Mouse (Mus musculus): ENCODE measurements at regions not wholly inside any gene's neighbourhood (a gene's known extent, or its start where the extent isn't known, plus 50 kb on each side); places are given as distances from the start of the nearest gene placed in this dataset.

DNA sequence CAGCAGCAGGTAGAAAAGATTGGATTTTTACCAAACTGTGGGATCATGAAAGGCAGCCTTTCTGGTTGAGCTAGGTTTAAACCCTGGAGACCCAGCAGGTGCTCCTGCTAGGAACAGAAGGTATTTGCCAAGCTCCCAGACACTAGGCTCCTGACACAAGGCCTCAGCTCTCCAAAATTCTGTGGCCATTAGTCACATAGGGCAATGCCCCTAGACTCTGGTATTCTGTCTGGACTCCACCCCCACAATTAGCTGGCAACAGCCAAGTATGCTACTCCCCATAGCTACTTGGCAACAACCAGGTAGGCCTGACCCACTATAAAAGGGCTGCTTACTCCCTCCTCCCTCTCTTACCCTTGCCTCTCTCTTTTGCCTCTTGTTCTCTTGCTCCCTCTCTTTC lies 480.7 kb upstream of the A830018L16Rik start:
- Histone ChIP-seq H3K36me3 (ENCODE audit: control insufficient read depth, insufficient read depth, low read length) (no peaks in the 10 kb centered on the region), H3K27me3 (replicated peaks; ENCODE audit: control insufficient read depth, insufficient read depth, low read length) (no peaks in the 10 kb centered on the region), H3K4me2 (ENCODE audit: low read depth, low read length) (no peak overlapping the region), H3K9me3 (ENCODE audit: control insufficient read depth, low read length) (no peaks in the 10 kb centered on the region), H3K27ac (replicated peaks; ENCODE audit: low read depth, low read length) (no peak overlapping the region), H3K9ac (ENCODE audit: low read depth, low read length) (no peak overlapping the region), H3K4me1 (ENCODE audit: control insufficient read depth, insufficient read depth, low read length) (no peaks in the 10 kb centered on the region), H3K4me3 (ENCODE audit: low read depth, low read length) (no peak overlapping the region)
- ATAC-seq (ENCODE audit: low read depth) (no peak), DNase-seq (ENCODE audit: low spot score) (no peak)

DNA sequence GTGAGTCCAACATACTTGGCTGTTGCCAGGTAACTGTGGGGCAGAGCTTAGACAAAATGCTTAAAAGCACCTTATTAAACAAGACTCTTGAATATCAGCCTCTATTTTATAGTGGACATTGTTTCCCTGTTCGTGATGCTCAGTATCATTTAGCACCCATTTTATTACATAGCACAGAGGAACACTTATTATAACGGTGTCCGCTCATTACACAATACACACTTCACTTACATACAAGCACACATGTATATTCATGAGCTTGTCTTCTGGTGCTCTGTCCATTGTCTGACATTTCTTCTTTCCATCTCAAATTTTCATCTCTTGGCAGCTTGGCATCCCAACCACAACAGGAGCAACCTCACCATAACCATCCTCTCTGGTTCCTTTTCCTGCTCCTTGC lies 475.5 kb upstream of the A830018L16Rik start:
- Histone ChIP-seq H3K4me2 (ENCODE audit: low read depth, low read length) (no peak overlapping the region), H3K27ac (replicated peaks; ENCODE audit: low read depth, low read length) (no peak overlapping the region), H3K4me3 (ENCODE audit: low read depth, low read length) (no peak overlapping the region), H3K9me3 (ENCODE audit: control insufficient read depth, low read length) (no peaks in the 10 kb centered on the region), H3K36me3 (ENCODE audit: control insufficient read depth, insufficient read depth, low read length) (no peaks in the 10 kb centered on the region), H3K4me1 (ENCODE audit: control insufficient read depth, insufficient read depth, low read length) (no peaks in the 10 kb centered on the region), H3K27me3 (replicated peaks; ENCODE audit: control insufficient read depth, insufficient read depth, low read length) (no peaks in the 10 kb centered on the region), H3K9ac (ENCODE audit: low read depth, low read length) (no peak overlapping the region)
- ATAC-seq (ENCODE audit: low read depth): no peak
- DNase-seq (ENCODE audit: low spot score): no peak
- 87% methylated on average over 3 of the region's 3 CpGs for WGBS

DNA sequence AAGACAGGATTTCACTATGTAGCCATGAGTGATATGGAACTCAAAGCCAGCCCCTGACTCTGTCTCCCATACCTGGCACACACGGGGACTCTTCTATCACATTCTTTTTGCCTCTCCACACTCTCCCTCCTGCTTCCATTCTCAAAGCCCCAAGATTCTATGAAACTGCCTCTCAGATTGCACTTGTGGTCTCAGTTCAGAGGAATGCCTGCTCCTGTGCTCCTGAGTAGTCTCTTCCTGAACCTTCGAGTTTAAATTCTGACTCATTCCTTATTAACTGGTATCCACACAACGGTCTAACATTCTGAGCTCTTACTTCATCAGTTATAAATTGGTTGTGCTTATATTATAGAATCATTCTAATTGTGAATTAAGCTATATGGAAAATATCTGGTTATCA lies 473.6 kb upstream of the A830018L16Rik start:
- H3K9me3 ChIP-seq (ENCODE audit: control insufficient read depth, low read length): no peaks in the 10 kb centered on the region
- H3K27ac ChIP-seq (replicated peaks; ENCODE audit: low read depth, low read length): no peak overlapping the region
- H3K4me1 ChIP-seq (ENCODE audit: control insufficient read depth, insufficient read depth, low read length): no peaks in the 10 kb centered on the region
- no peak overlapping the region for H3K4me2 ChIP-seq (ENCODE audit: low read depth, low read length)
- WGBS: 72% methylated on average over 3 of the region's 3 CpGs
- no peak overlapping the region for H3K9ac ChIP-seq (ENCODE audit: low read depth, low read length)
- no peak for DNase-seq (ENCODE audit: low spot score)
- H3K36me3 ChIP-seq (ENCODE audit: control insufficient read depth, insufficient read depth, low read length): no peaks in the 10 kb centered on the region
- no peaks in the 10 kb centered on the region for H3K27me3 ChIP-seq (replicated peaks; ENCODE audit: control insufficient read depth, insufficient read depth, low read length)
- H3K4me3 ChIP-seq (ENCODE audit: low read depth, low read length): no peak overlapping the region
- ATAC-seq (ENCODE audit: low read depth): no peak

DNA sequence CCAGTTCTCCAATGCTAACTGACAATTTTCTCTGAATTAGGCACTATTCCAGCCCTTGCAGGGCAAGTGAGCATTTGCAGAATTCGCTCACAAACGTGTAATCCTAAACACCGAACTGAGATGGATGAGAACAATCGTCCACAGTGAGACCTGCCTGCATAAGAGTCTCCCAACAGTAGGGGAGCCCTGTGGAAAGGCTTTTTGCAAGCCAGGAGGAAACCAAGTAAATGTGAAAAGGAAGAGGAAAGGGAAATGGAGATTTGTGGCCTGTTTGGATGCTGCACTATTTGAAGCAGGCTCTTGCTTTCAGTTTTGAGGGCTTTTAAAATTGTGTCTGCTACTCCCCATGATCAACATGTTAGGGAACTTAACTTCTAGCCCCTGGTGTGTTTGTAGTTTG lies 470.9 kb upstream of the A830018L16Rik start:
- Histone ChIP-seq H3K4me3 (ENCODE audit: low read depth, low read length) (no peak overlapping the region), H3K27me3 (replicated peaks; ENCODE audit: control insufficient read depth, insufficient read depth, low read length) (no peaks in the 10 kb centered on the region), H3K4me2 (ENCODE audit: low read depth, low read length) (no peak overlapping the region), H3K4me1 (ENCODE audit: control insufficient read depth, insufficient read depth, low read length) (no peaks in the 10 kb centered on the region), H3K36me3 (ENCODE audit: control insufficient read depth, insufficient read depth, low read length) (no peaks in the 10 kb centered on the region), H3K27ac (replicated peaks; ENCODE audit: low read depth, low read length) (no peak overlapping the region), H3K9me3 (ENCODE audit: control insufficient read depth, low read length) (no peaks in the 10 kb centered on the region), H3K9ac (ENCODE audit: low read depth, low read length) (no peak overlapping the region)
- ATAC-seq (ENCODE audit: low read depth) (no peak), DNase-seq (ENCODE audit: low spot score) (peak; percentile 11)
- WGBS: 40% methylated on average over 4 of the region's 4 CpGs
